Mouse (Mus musculus) limb, embryonic 11.5 days (tissue): Measurements from ENCODE around the gene Crb1. TPM values are rescaled to one million over a fixed set of nuclear protein-coding genes. Genes with fewer than 3 reads are reported as not detected.
"Not testable (repeated sequence)": the region's sequence is repeated elsewhere in the genome, so short reads cannot be mapped to it uniquely, and the experiment has no call there.

Source experiments
- ATAC-seq: fragments of 200-750 bp; cut with Nextera tagmentation; 2 replicates; pipeline ENCODE4 v1.8.0; 2017; ENCODE audit warnings: low read depth; ENCODE audit not compliant: insufficient number of reproducible peaks, low FRiP score, low TSS enrichment
- DNase-seq: peaks from one replicate; pipeline ENCODE4 v3.0.0-alpha.2; 2015; ENCODE audit warnings: low spot score
- H3K27ac ChIP-seq: fragments of 300-500 bp; sonication (generic); replicated peaks from 2 replicates; pipeline ENCODE4 v1.5.1; 2014; ENCODE audit warnings: low read depth, mild to moderate bottlenecking, low read length
- H3K27me3 ChIP-seq: fragments of 300-500 bp; sonication (generic); 2 replicates; pipeline ENCODE4 v1.6.1; 2014; ENCODE audit warnings: mild to moderate bottlenecking, low read length, mixed read lengths; ENCODE audit not compliant: control insufficient read depth, insufficient read depth
- H3K36me3 ChIP-seq: fragments of 300-500 bp; sonication (generic); 2 replicates; pipeline ENCODE4 v1.6.1; 2014; ENCODE audit warnings: mild to moderate bottlenecking, low read length, moderate library complexity, mixed read lengths; ENCODE audit not compliant: control insufficient read depth, insufficient read depth
- H3K4me1 ChIP-seq: fragments of 300-500 bp; sonication (generic); 2 replicates; pipeline ENCODE4 v1.6.1; 2014; ENCODE audit warnings: low read length, mixed read lengths; ENCODE audit not compliant: control insufficient read depth, insufficient read depth
- H3K4me2 ChIP-seq: fragments of 300-500 bp; sonication (generic); 2 replicates; pipeline ENCODE4 v1.6.1; 2014; ENCODE audit warnings: low read depth, mild to moderate bottlenecking, moderate library complexity; ENCODE audit not compliant: severe bottlenecking
- H3K4me3 ChIP-seq: fragments of 300-500 bp; sonication (generic); 2 replicates; pipeline ENCODE4 v1.5.1; 2014; ENCODE audit warnings: low read depth, low read length
- H3K9ac ChIP-seq: fragments of 300-500 bp; sonication (generic); 2 replicates; pipeline ENCODE4 v1.6.1; 2014; ENCODE audit warnings: mild to moderate bottlenecking, low read length
- H3K9me3 ChIP-seq: fragments of 300-500 bp; sonication (generic); 2 replicates; pipeline ENCODE4 v1.6.1; 2016; ENCODE audit warnings: low read length; ENCODE audit not compliant: control insufficient read depth
- WGBS: fragments of 180-500 bp; shearing (Covaris S2); extraction: QIAGEN DNeasy Blood & Tissue Kit; methylation state at CpG from one replicate; pipeline ENCODE4 v1.1.7; 2014; 5-methylcytosine and 5-hydroxymethylcytosine counted together
- polyA plus RNA-seq: library from polyadenylated mRNA; unstranded; fragments of >200 nt; fragmentation: Nextera tagmentation; extraction: Ambion mirVana; gene quantifications from 2 replicates; pipeline ENCODE4 v1.2.1, GENCODE M21; 2014

Gene Crb1
- 0.20 and 0.28 TPM in 2 replicates for polyA plus RNA-seq

DNA sequence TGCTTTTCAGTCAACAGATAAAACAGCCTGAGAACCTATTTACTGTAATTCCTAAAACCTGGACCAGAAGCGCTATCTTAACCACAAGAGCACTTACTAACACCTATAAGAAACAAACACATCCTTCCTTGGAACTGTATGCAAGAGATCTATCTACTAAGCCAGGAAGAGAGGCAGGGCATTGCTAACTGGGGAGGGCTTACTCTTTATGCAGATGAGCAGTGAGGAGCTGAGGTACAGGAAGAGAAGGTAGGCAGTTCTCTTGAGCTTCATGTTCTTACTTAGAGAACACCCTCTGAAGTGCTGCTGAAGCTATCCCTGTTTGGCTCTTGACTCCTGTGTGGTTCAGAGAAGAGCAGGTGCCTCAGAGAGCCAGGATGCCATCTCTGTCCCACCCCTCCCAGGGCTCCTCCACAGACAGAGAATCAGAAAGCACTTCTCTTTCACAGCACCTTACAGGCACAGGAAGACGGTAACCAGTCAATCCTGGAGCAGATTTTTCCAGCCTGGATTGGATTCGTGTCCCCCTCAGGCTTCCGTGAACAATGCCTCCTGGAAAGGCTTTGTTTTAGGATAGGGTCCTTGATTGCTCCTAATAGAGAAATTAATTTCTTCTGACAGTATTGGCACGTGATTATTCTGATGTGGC lies at the start of gene Crb1:
Gene Crb1, minus strand, starts transcription at position 463 of the 649 bp plus-strand sequence.
- no peaks in the 10 kb centered on the region for H3K9me3 ChIP-seq
- no peaks in the 10 kb centered on the region for H3K36me3 ChIP-seq
- ATAC-seq, result no peak
- 19% methylated on average over 5 of the region's 5 CpGs for WGBS
- no peak within 1 kb of the TSS for H3K4me3 ChIP-seq
- H3K27ac ChIP-seq, result no peak within 1 kb of the TSS
- no peaks in the 10 kb centered on the region for H3K27me3 ChIP-seq
- H3K4me1 ChIP-seq, result no peaks in the 10 kb centered on the region
- peak; percentile 28 for DNase-seq
- H3K9ac ChIP-seq, result no peak within 1 kb of the TSS
- no peak within 1 kb of the TSS for H3K4me2 ChIP-seq

GRCm38 (mm10) chr1:139425006-139425405 lies 48.1 kb upstream of the Crb1 start:
- H3K27me3 ChIP-seq, result no peaks in the 10 kb centered on the region
- no peak overlapping the region for H3K27ac ChIP-seq
- H3K36me3 ChIP-seq, result peaks cover 4% of the 10 kb centered on the region; the same call in 1 of the 2 replicates
- no peak for DNase-seq
- peaks cover 22% of the 10 kb centered on the region for H3K4me1 ChIP-seq
- no peaks in the 10 kb centered on the region for H3K9me3 ChIP-seq
- peak overlapping the region; percentile 7; the same call in 1 of the 2 replicates for H3K9ac ChIP-seq
- H3K4me2 ChIP-seq, result peak overlapping the region; percentile 43
- 57% methylated on average over 3 of the region's 3 CpGs for WGBS
- no peak for ATAC-seq
- peak overlapping the region; percentile 8; the same call in 1 of the 2 replicates for H3K4me3 ChIP-seq

- Histone ChIP-seq H3K36me3 (peaks cover under 1% of the 10 kb centered on the region; the same call in 1 of the 2 replicates), H3K4me3 (peak overlapping the region; percentile 84), H3K27me3 (no peaks in the 10 kb centered on the region), H3K9me3 (no peaks in the 10 kb centered on the region), H3K9ac (no peak overlapping the region), H3K4me2 (peak overlapping the region; percentile 55), H3K27ac (no peak overlapping the region), H3K4me1 (peaks cover 22% of the 10 kb centered on the region)
- ATAC-seq, result no peak
- WGBS, result 68% methylated on average over 10 of the region's 10 CpGs
- DNase-seq, result no peak
Observed at GRCm38 (mm10) chr1:139423931-139424330, 47.0 kb upstream of the Crb1 start.

DNA sequence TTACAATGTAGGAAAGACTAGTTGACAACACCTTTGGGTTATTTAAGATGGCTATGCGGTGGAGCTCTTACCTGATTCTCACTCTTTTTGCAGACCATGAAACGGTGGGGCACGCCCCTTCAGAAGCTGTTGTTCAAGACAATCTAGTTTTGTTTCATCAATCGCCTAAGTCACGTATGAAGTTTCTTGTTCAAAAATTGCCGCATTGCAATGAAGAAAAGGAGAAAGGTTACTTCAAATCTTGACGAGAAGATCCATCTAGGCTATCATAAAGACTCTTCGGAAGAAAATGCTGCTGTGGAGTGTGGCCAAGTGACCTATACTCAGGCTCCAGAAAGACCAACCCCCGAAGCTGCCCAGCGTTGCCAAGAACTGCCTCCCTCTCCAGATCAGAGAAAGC lies 46.0 kb upstream of the Crb1 start:
- H3K27ac ChIP-seq, result no peak overlapping the region
- H3K36me3 ChIP-seq, result no peaks in the 10 kb centered on the region
- peaks cover 22% of the 10 kb centered on the region for H3K4me1 ChIP-seq
- peak overlapping the region; percentile 55 for H3K4me2 ChIP-seq
- H3K9ac ChIP-seq, result peak overlapping the region; percentile 94
- DNase-seq, result peak; percentile 45
- no peaks in the 10 kb centered on the region for H3K9me3 ChIP-seq
- H3K27me3 ChIP-seq, result no peaks in the 10 kb centered on the region
- no peak for ATAC-seq
- WGBS, result 38% methylated on average over 10 of the region's 10 CpGs
- peak overlapping the region; percentile 84 for H3K4me3 ChIP-seq

DNA sequence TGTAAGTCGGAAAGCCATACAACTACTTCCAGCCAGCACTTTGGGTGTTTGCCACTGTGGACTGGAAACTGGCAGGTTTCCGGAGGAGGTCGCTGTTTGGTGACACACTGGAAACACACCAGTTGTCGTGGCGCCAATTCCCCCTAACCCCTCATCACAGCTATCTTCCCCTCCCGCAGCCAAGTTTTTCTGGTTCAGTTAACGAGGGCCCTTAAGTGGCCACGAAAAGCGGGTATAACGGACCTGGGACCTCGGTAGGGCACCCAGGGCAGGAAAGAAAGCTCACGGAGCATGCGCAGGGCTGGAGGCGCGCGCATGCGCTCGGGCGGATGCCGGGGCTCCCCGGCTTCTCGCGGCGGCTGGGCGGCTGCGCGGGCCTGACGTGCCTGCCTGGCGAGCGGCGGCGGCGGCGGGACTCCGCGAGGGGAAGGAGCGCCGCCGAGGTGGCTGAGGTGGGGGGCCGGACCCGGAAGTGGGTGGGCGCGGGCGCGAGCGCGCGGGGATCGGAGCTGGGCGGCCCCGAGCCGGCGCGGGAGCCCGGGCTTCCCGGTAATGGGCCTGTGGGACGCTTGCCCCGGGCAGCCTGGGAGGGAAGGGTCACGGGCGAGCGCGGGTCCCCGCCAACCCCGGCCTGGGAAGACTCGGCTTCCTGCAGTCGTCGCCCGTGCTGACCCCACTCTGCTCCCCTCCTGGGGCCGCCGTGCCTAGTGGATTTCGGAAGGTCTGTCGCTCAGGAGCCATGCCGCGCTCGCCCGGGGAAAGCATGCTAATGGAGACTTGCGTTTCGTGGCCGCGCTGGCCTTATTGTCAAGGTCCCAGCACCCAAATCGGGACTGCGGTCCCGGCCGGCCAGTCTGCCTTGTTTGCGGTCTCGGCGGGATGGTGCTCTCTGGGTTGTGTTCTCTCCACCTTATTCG lies 45.2 kb upstream of the Crb1 start, which contains the start of gene Zbtb41:
Gene Zbtb41, plus strand, starts transcription at position 414 of the 917 bp plus-strand sequence.
- H3K4me1 ChIP-seq, result peaks cover 22% of the 10 kb centered on the region
- peak within 1 kb of the TSS; percentile 94 for H3K9ac ChIP-seq
- DNase-seq, result peak; percentile 92
- WGBS, result under 1% methylated on average over 61 of the region's 88 CpGs
- H3K36me3 ChIP-seq, result no peaks in the 10 kb centered on the region
- peak; percentile 94 for ATAC-seq
- no peaks in the 10 kb centered on the region for H3K9me3 ChIP-seq
- H3K27me3 ChIP-seq, result no peaks in the 10 kb centered on the region
- peak within 1 kb of the TSS; percentile 55 for H3K4me2 ChIP-seq
- peak within 1 kb of the TSS; percentile 86 for H3K27ac ChIP-seq
- peak within 1 kb of the TSS; percentile 84 for H3K4me3 ChIP-seq

GRCm38 (mm10) chr1:139421521-139421874 lies 44.6 kb upstream of the Crb1 start:
- H3K9ac ChIP-seq, result peak overlapping the region; percentile 94

DNA sequence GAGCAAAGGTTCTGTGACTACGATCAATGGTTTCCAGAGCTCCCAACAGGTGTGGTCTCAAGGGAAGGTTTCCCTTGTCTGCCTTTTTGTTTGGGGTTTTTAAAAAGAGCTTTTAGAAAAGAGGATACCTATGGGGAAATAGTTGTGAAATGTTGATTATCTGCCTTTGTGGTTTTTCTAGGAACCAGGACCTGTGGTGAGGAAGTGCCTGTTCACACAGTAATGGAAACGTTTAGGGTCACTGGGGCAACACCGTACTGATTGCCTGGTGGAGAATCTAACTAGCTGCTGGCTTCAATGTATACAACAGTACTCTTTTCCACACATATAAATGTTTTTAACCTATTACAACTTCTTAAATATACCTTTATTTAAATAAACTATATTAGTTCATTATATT lies 36.6 kb upstream of the Crb1 start:
- no peak overlapping the region for H3K27ac ChIP-seq
- no peak overlapping the region for H3K9ac ChIP-seq
- DNase-seq (no peak), ATAC-seq (no peak)
- H3K9me3 ChIP-seq, result no peaks in the 10 kb centered on the region
- no peak overlapping the region for H3K4me2 ChIP-seq
- H3K27me3 ChIP-seq, result no peaks in the 10 kb centered on the region
- no peaks in the 10 kb centered on the region for H3K4me1 ChIP-seq
- H3K4me3 ChIP-seq, result no peak overlapping the region
- 87% methylated on average over 3 of the region's 3 CpGs for WGBS
- H3K36me3 ChIP-seq, result no peaks in the 10 kb centered on the region

More at GRCm38 (mm10) chr1:139421521-139421874, 44.6 kb upstream of the Crb1 start:
- Histone ChIP-seq H3K4me3 (peak overlapping the region; percentile 84), H3K36me3 (no peaks in the 10 kb centered on the region), H3K4me2 (peak overlapping the region; percentile 55), H3K9me3 (no peaks in the 10 kb centered on the region), H3K4me1 (peaks cover 21% of the 10 kb centered on the region), H3K27ac (no peak overlapping the region), H3K27me3 (no peaks in the 10 kb centered on the region)
- DNase-seq, result no peak
- no peak for ATAC-seq
- 9% methylated on average over 8 of the region's 8 CpGs for WGBS

DNA sequence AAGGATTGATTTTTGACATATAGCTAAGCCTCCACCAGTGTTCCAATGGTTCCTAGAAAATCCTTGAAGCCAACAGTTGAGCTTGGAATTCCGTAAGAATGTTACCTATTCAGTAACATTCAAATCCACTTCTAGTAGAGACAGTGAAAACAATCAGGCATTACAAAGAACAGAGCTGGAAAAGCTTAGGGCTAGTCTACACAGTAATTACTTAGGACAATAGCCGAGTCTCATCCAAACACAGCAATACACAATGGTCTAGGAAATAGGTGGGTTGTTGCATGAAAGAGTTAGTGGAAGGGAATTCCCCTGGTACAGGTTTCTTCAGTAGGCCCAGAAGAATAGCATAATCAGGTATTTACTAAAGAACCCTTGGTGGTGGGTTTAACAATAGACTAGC lies 35.5 kb upstream of the Crb1 start:
- H3K4me2 ChIP-seq, H3K27me3 ChIP-seq, H3K4me1 ChIP-seq, DNase-seq, ATAC-seq, H3K27ac ChIP-seq, H3K9me3 ChIP-seq, H3K4me3 ChIP-seq, H3K9ac ChIP-seq, H3K36me3 ChIP-seq: not testable (repeated sequence)
- WGBS, result 92% methylated on average over 2 of the region's 2 CpGs
